In the genomic region with DNA sequence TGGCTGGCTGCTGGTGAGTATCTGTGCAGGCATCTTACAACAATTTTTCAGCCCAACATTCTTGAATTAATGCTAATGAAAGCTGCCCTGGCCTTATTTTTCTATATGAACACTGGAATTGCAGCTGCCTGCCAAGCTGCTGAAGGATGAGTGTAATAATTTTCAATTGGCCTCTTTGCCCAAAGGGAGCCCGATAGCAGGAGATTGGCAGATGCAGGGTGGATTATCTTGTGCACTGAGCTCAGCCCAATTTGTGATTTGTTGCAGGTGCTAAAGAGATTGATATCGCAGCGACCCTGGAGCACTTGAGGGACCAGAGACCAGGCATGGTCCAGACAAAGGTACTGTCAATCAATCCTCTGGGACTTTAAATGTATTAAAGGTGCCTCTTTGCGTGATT, we compare ENCODE assay signal across 18 mouse cellular contexts.
DNase-seq lines count a peak whose midpoint lies in the region; ATAC-seq lines count a peak whose summit lies in the region.
"Had no signal": no experiment of that assay in that cellular context is flagged by ENCODE, and none has a peak within 500 bp of the region (broad histone marks: within the 10 kb centered on the region; RNA-seq: fewer than 3 reads in every experiment).

No protein-coding gene starts in this region.

- WGBS in neural tube, embryonic 13.5 days, result 45% methylated on average over 4 of the region's 4 CpGs
- 32% methylated on average over 4 of the region's 4 CpGs for WGBS in hindbrain, embryonic 14.5 days
- WGBS in midbrain, embryonic 13.5 days, result 35% methylated on average over 4 of the region's 4 CpGs

- no peak overlapping the region for H3K9ac ChIP-seq in neural tube, embryonic 13.5 days
- peak overlapping the region; percentile 22; the same call in 1 of the 2 replicates for H3K9ac ChIP-seq in hindbrain, embryonic 14.5 days
- no peak overlapping the region for H3K9ac ChIP-seq in midbrain, embryonic 13.5 days (replicated peaks)
- H3K9ac ChIP-seq: kidney, embryonic 15.5 days; liver, postnatal 0 days had no signal

- no peaks in the 10 kb centered on the region for H3K36me3 ChIP-seq in neural tube, embryonic 13.5 days
- H3K36me3 ChIP-seq in hindbrain, embryonic 14.5 days (replicated peaks; ENCODE audit: control insufficient read depth, insufficient read depth), result peaks cover 11% of the 10 kb centered on the region; the same call in 1 of the 2 replicates
- peaks cover 52% of the 10 kb centered on the region for H3K36me3 ChIP-seq in midbrain, embryonic 13.5 days
- H3K36me3 ChIP-seq: kidney, embryonic 15.5 days had no signal

- H3K27ac ChIP-seq in neural tube, embryonic 13.5 days (replicated peaks), result peak overlapping the region; percentile 80
- H3K27ac ChIP-seq in hindbrain, embryonic 14.5 days, result peak overlapping the region; percentile 73
- peak overlapping the region; percentile 84 for H3K27ac ChIP-seq in midbrain, embryonic 13.5 days
- H3K27ac ChIP-seq: heart, adult 2 months; kidney, embryonic 15.5 days had no signal

- no peak overlapping the region for H3K4me3 ChIP-seq in neural tube, embryonic 13.5 days
- no peak overlapping the region for H3K4me3 ChIP-seq in hindbrain, embryonic 14.5 days (replicated peaks; ENCODE audit: low read length)
- no peak overlapping the region for H3K4me3 ChIP-seq in midbrain, embryonic 13.5 days (replicated peaks)
- H3K4me3 ChIP-seq: heart, adult 2 months; kidney, embryonic 15.5 days; megakaryocyte, embryonic 14.5 days; myocyte had no signal

- H3K27me3 ChIP-seq in neural tube, embryonic 13.5 days, result no peaks in the 10 kb centered on the region
- no peaks in the 10 kb centered on the region for H3K27me3 ChIP-seq in hindbrain, embryonic 14.5 days (ENCODE audit: control insufficient read depth, insufficient read depth, low read length)
- no peaks in the 10 kb centered on the region for H3K27me3 ChIP-seq in midbrain, embryonic 13.5 days
- H3K27me3 ChIP-seq: kidney, embryonic 15.5 days; megakaryocyte, embryonic 14.5 days had no signal

- DNase-seq in neural tube, embryonic 10.5 days (ENCODE audit: extremely low spot score, low spot score), result no peak
- peak; percentile 51 for DNase-seq in hindbrain, embryonic 14.5 days (ENCODE audit: low spot score)
- DNase-seq in heart, adult 9 months (ENCODE audit: low spot score in 2 of 2), result no peak
- no peak for DNase-seq in heart, adult 11 months
- DNase-seq in lung, postnatal 10 days, result no peak
- DNase-seq: cerebellum, adult 8-10 months; gastrocnemius, postnatal 14 days; heart, adult 2 months; layer of hippocampus, postnatal 36 days; left cerebral cortex, postnatal 4 days; liver, postnatal 0 days; thymus, postnatal 14 days had no signal

- no peak overlapping the region for H3K4me2 ChIP-seq in neural tube, embryonic 13.5 days
- H3K4me2 ChIP-seq in hindbrain, embryonic 14.5 days (replicated peaks), result no peak overlapping the region
- H3K4me2 ChIP-seq in midbrain, embryonic 13.5 days (replicated peaks), result no peak overlapping the region
- H3K4me2 ChIP-seq: kidney, embryonic 15.5 days had no signal

- no peaks in the 10 kb centered on the region for H3K9me3 ChIP-seq in neural tube, embryonic 13.5 days
- H3K9me3 ChIP-seq in hindbrain, embryonic 14.5 days (ENCODE audit: control insufficient read depth, low read length), result no peaks in the 10 kb centered on the region
- no peaks in the 10 kb centered on the region for H3K9me3 ChIP-seq in midbrain, embryonic 13.5 days
- H3K9me3 ChIP-seq: kidney, embryonic 15.5 days; megakaryocyte, embryonic 14.5 days had no signal

- peaks cover 52% of the 10 kb centered on the region for H3K4me1 ChIP-seq in neural tube, embryonic 13.5 days (replicated peaks)
- H3K4me1 ChIP-seq in hindbrain, embryonic 14.5 days (replicated peaks; ENCODE audit: control insufficient read depth, insufficient read depth, low read length), result peaks cover 37% of the 10 kb centered on the region
- peaks cover 72% of the 10 kb centered on the region for H3K4me1 ChIP-seq in midbrain, embryonic 13.5 days (replicated peaks)
- H3K4me1 ChIP-seq: kidney, embryonic 15.5 days; megakaryocyte, embryonic 14.5 days had no signal

- no peak for ATAC-seq in neural tube, embryonic 13.5 days (ENCODE audit: low read depth)
- peak; percentile 46; the same call in 1 of the 2 replicates for ATAC-seq in hindbrain, embryonic 14.5 days (ENCODE audit: low FRiP score)
- peak; percentile 47 for ATAC-seq in midbrain, embryonic 13.5 days
- ATAC-seq: intestine, postnatal 0 days; liver, postnatal 0 days had no signal
